Mouse (Mus musculus) embryonic facial prominence, embryonic 12.5 days (tissue): ENCODE results near the gene Copa. TPM values are rescaled to one million over a fixed set of nuclear protein-coding genes. Genes with fewer than 3 reads are reported as not detected.

Source experiments
- ATAC-seq: fragments of 200-750 bp; cut with Nextera tagmentation; 2 replicates; pipeline ENCODE4 v1.8.0; 2017; ENCODE audit not compliant: insufficient number of reproducible peaks, insufficient read depth, low FRiP score, low TSS enrichment
- H3K27ac ChIP-seq: fragments of 300-500 bp; sonication (generic); 2 replicates; pipeline ENCODE4 v1.5.1; 2016; ENCODE audit warnings: mild to moderate bottlenecking
- H3K27me3 ChIP-seq: fragments of 300-500 bp; sonication (generic); 2 replicates; pipeline ENCODE4 v1.6.1; 2016; ENCODE audit warnings: mild to moderate bottlenecking, moderate library complexity
- H3K36me3 ChIP-seq: fragments of 300-500 bp; sonication (generic); 2 replicates; pipeline ENCODE4 v1.6.1; 2016; ENCODE audit warnings: mild to moderate bottlenecking
- H3K4me1 ChIP-seq: fragments of 300-500 bp; sonication (generic); 2 replicates; pipeline ENCODE4 v1.6.1; 2016
- H3K4me2 ChIP-seq: fragments of 300-500 bp; sonication (generic); replicated peaks from 2 replicates; pipeline ENCODE4 v1.6.1; 2016; ENCODE audit warnings: mild to moderate bottlenecking, moderate library complexity
- H3K4me3 ChIP-seq: fragments of 300-500 bp; sonication (generic); 2 replicates; pipeline ENCODE4 v1.5.1; 2016; ENCODE audit warnings: mild to moderate bottlenecking
- H3K9ac ChIP-seq: fragments of 300-500 bp; sonication (generic); 2 replicates; pipeline ENCODE4 v1.6.1; 2016; ENCODE audit warnings: mild to moderate bottlenecking, moderate library complexity
- H3K9me3 ChIP-seq: fragments of 300-500 bp; sonication (generic); 2 replicates; pipeline ENCODE4 v1.6.1; 2016; ENCODE audit warnings: mild to moderate bottlenecking, moderate library complexity
- WGBS: fragments of 180-500 bp; shearing (Covaris S2); methylation state at CpG from one replicate; pipeline ENCODE4 v1.1.7; 2016; 5-methylcytosine and 5-hydroxymethylcytosine counted together
- polyA plus RNA-seq: library from polyadenylated mRNA; unstranded; fragments of >200 nt; fragmentation: Nextera tagmentation; extraction: Ambion mirVana; gene quantifications from 2 replicates; pipeline ENCODE4 v1.2.1, GENCODE M21; 2016

The Copa gene
- polyA plus RNA-seq, result 231 and 236 TPM in 2 replicates

- peak; percentile 97 for ATAC-seq
- peaks cover 13% of the 10 kb centered on the region; the same call in 1 of the 2 replicates for H3K36me3 ChIP-seq
- H3K4me3 ChIP-seq, result peak within 1 kb of the TSS; percentile 87
- WGBS, result under 1% methylated on average over 40 of the region's 40 CpGs
- peak within 1 kb of the TSS; percentile 85 for H3K9ac ChIP-seq
- H3K4me1 ChIP-seq, result peaks cover 13% of the 10 kb centered on the region
- H3K27me3 ChIP-seq, result no peaks in the 10 kb centered on the region
- H3K4me2 ChIP-seq, result peak within 1 kb of the TSS; percentile 77
- H3K27ac ChIP-seq, result peak within 1 kb of the TSS; percentile 78
- no peaks in the 10 kb centered on the region for H3K9me3 ChIP-seq
Observed at GRCm38 (mm10) chr1:172082101-172082898, at the start of gene Copa, which contains the start of gene Ncstn. TSS of gene Copa (plus strand) at chr1:172082529. TSS of gene Ncstn (minus strand) at chr1:172082795.

GRCm38 (mm10) chr1:172046410-172046809, 35.9 kb upstream of the Copa start:
- no peaks in the 10 kb centered on the region for H3K36me3 ChIP-seq
- 0 out of 2 replicates have a peak, but pooled peaks cover 5% of the 10 kb centered on the region for H3K4me1 ChIP-seq
- H3K4me3 ChIP-seq, result no peak overlapping the region
- H3K27ac ChIP-seq, result no peak overlapping the region
- no peak for ATAC-seq
- no peak overlapping the region for H3K4me2 ChIP-seq
- no peak overlapping the region for H3K9ac ChIP-seq
- 71% methylated on average over 8 of the region's 8 CpGs for WGBS
- H3K27me3 ChIP-seq, result 0 out of 2 replicates have a peak, but pooled peaks cover 7% of the 10 kb centered on the region
- no peaks in the 10 kb centered on the region for H3K9me3 ChIP-seq

GRCm38 (mm10) chr1:172046938-172047337, 35.4 kb upstream of the Copa start:
- Histone ChIP-seq H3K9ac (no peak overlapping the region), H3K27me3 (peaks cover 12% of the 10 kb centered on the region), H3K4me2 (no peak overlapping the region), H3K4me3 (no peak overlapping the region), H3K36me3 (no peaks in the 10 kb centered on the region), H3K9me3 (no peaks in the 10 kb centered on the region), H3K4me1 (0 out of 2 replicates have a peak, but pooled peaks cover 5% of the 10 kb centered on the region), H3K27ac (no peak overlapping the region)
- no peak for ATAC-seq
- WGBS, result 13% methylated on average over 5 of the region's 5 CpGs

- Histone ChIP-seq H3K4me3 (no peak overlapping the region), H3K27me3 (peaks cover 25% of the 10 kb centered on the region), H3K4me2 (peak overlapping the region; percentile 9; the same call in 1 of the 2 replicates), H3K9ac (no peak overlapping the region), H3K4me1 (peaks cover 11% of the 10 kb centered on the region; the same call in 1 of the 2 replicates), H3K9me3 (no peaks in the 10 kb centered on the region), H3K36me3 (no peaks in the 10 kb centered on the region), H3K27ac (peak overlapping the region; percentile 41)
- 24% methylated on average over 6 of the region's 6 CpGs for whole genome bisulfite sequencing
- peak; percentile 54 for ATAC-seq
Observed at GRCm38 (mm10) chr1:172048241-172048734, 34.0 kb upstream of the Copa start.

GRCm38 (mm10) chr1:172049131-172049782, 33.1 kb upstream of the Copa start:
- H3K27me3 ChIP-seq, result peaks cover 35% of the 10 kb centered on the region
- ATAC-seq, result no peak; the same call in 1 of the 2 replicates
- no peak overlapping the region for H3K9ac ChIP-seq
- 18% methylated on average over 13 of the region's 13 CpGs for WGBS
- peak overlapping the region; percentile 41; the same call in 1 of the 2 replicates for H3K27ac ChIP-seq
- H3K36me3 ChIP-seq, result no peaks in the 10 kb centered on the region
- 0 out of 2 replicates have a peak overlapping the region, but pooled peaks have one; percentile 1 for H3K4me3 ChIP-seq
- H3K9me3 ChIP-seq, result no peaks in the 10 kb centered on the region
- H3K4me2 ChIP-seq, result peak overlapping the region; percentile 11
- H3K4me1 ChIP-seq, result peaks cover 20% of the 10 kb centered on the region; the same call in 1 of the 2 replicates

- Histone ChIP-seq H3K27ac (no peak overlapping the region), H3K4me3 (peak overlapping the region; percentile 38; the same call in 1 of the 2 replicates), H3K9me3 (no peaks in the 10 kb centered on the region), H3K4me1 (peaks cover 25% of the 10 kb centered on the region; the same call in 1 of the 2 replicates), H3K9ac (no peak overlapping the region), H3K36me3 (no peaks in the 10 kb centered on the region), H3K4me2 (peak overlapping the region; percentile 75), H3K27me3 (peaks cover 62% of the 10 kb centered on the region)
- WGBS, result 3% methylated on average over 10 of the region's 10 CpGs
- ATAC-seq, result no peak
Observed at GRCm38 (mm10) chr1:172052766-172053279, 29.5 kb upstream of the Copa start.

- Histone ChIP-seq H3K27ac (no peak overlapping the region), H3K4me1 (peaks cover 34% of the 10 kb centered on the region; the same call in 1 of the 2 replicates), H3K4me2 (peak overlapping the region; percentile 75), H3K27me3 (peaks cover 62% of the 10 kb centered on the region), H3K36me3 (no peaks in the 10 kb centered on the region), H3K9me3 (no peaks in the 10 kb centered on the region), H3K9ac (peak overlapping the region; percentile 48), H3K4me3 (peak overlapping the region; percentile 38)
- no peak for ATAC-seq
- 3% methylated on average over 42 of the region's 42 CpGs for WGBS
Observed at GRCm38 (mm10) chr1:172053541-172054440, 28.5 kb upstream of the Copa start.

- H3K4me1 ChIP-seq, result peaks cover 35% of the 10 kb centered on the region; the same call in 1 of the 2 replicates
- H3K27me3 ChIP-seq, result peaks cover 55% of the 10 kb centered on the region
- no peaks in the 10 kb centered on the region for H3K9me3 ChIP-seq
- H3K36me3 ChIP-seq, result no peaks in the 10 kb centered on the region
- no peak overlapping the region for H3K9ac ChIP-seq
- H3K4me2 ChIP-seq, result no peak overlapping the region
- peak overlapping the region; percentile 10 for H3K4me3 ChIP-seq
- no peak overlapping the region for H3K27ac ChIP-seq
- no peak for ATAC-seq
- WGBS, result 77% methylated on average over 4 of the region's 4 CpGs
Observed at GRCm38 (mm10) chr1:172056251-172056650, 26.1 kb upstream of the Copa start.

GRCm38 (mm10) chr1:172057491-172057921, 24.8 kb upstream of the Copa start, which contains the start of gene Nhlh1:
TSS of gene Nhlh1 (minus strand) at chr1:172057573.
- Histone ChIP-seq H3K9me3 (no peaks in the 10 kb centered on the region), H3K36me3 (no peaks in the 10 kb centered on the region), H3K4me2 (peak within 1 kb of the TSS; percentile 1), H3K4me3 (peak within 1 kb of the TSS; percentile 15), H3K27ac (peak within 1 kb of the TSS; percentile 66), H3K4me1 (peaks cover 35% of the 10 kb centered on the region; the same call in 1 of the 2 replicates), H3K27me3 (peaks cover 45% of the 10 kb centered on the region), H3K9ac (no peak within 1 kb of the TSS)
- WGBS, result 18% methylated on average over 2 of the region's 2 CpGs
- ATAC-seq, result peak; percentile 64

- H3K27ac ChIP-seq, result peak overlapping the region; percentile 66
- H3K4me3 ChIP-seq, result no peak overlapping the region
- peak overlapping the region; percentile 1; the same call in 1 of the 2 replicates for H3K4me2 ChIP-seq
- H3K9ac ChIP-seq, result no peak overlapping the region
- no peak for ATAC-seq
- H3K4me1 ChIP-seq, result peaks cover 29% of the 10 kb centered on the region; the same call in 1 of the 2 replicates
- 58% methylated on average over 6 of the region's 6 CpGs for WGBS
- no peaks in the 10 kb centered on the region for H3K9me3 ChIP-seq
- no peaks in the 10 kb centered on the region for H3K36me3 ChIP-seq
- H3K27me3 ChIP-seq, result peaks cover 36% of the 10 kb centered on the region
Observed at GRCm38 (mm10) chr1:172058321-172058720, 24.0 kb upstream of the Copa start.
